Mouse (Mus musculus) cerebellum, adult 18-20 months (tissue): ENCODE measurements around the gene Fgfr3.
A peak's percentile ranks its signal among the peaks of the same experiment; 100 is the strongest.

Experiments
- DNase-seq, 2 experiments: peaks; one replicate each; pipeline ENCODE4 v3.0.0; 2021

Fgfr3 gene

GRCm38 (mm10) chr5:33721541-33722265, at the start of gene Fgfr3:
TSS of gene Fgfr3 (plus strand) at chr5:33721674.
- peak in 1 of 2 experiments; percentile 31 for DNase-seq

- peak; percentile 25 to 38 for DNase-seq
Measured at GRCm38 (mm10) chr5:33674439-33674838, 47.0 kb upstream of the Fgfr3 start.

GRCm38 (mm10) chr5:33675964-33676363, 45.5 kb upstream of the Fgfr3 start:
- DNase-seq = peak; percentile 31 to 49

GRCm38 (mm10) chr5:33678244-33678643, 43.2 kb upstream of the Fgfr3 start:
- no peak for DNase-seq

- no peak for DNase-seq
Measured at GRCm38 (mm10) chr5:33681044-33681443, 40.4 kb upstream of the Fgfr3 start.

- DNase-seq = no peak
Measured at GRCm38 (mm10) chr5:33681611-33682388, 39.7 kb upstream of the Fgfr3 start.

- DNase-seq = no peak
Measured at GRCm38 (mm10) chr5:33682963-33683362, 38.5 kb upstream of the Fgfr3 start.

- DNase-seq = peak in 1 of 2 experiments; percentile 16
Measured at GRCm38 (mm10) chr5:33683897-33684652, 37.4 kb upstream of the Fgfr3 start.

- DNase-seq = no peak
Measured at GRCm38 (mm10) chr5:33684932-33685331, 36.5 kb upstream of the Fgfr3 start.

GRCm38 (mm10) chr5:33687142-33687541, 34.3 kb upstream of the Fgfr3 start:
- no peak for DNase-seq

- no peak for DNase-seq
Measured at GRCm38 (mm10) chr5:33688278-33689220, 32.9 kb upstream of the Fgfr3 start.

GRCm38 (mm10) chr5:33689221-33689844, 32.1 kb upstream of the Fgfr3 start:
- DNase-seq = no peak

- no peak for DNase-seq
Measured at GRCm38 (mm10) chr5:33689852-33690645, 31.4 kb upstream of the Fgfr3 start.

GRCm38 (mm10) chr5:33692393-33692792, 29.1 kb upstream of the Fgfr3 start:
- DNase-seq = no peak

- no peak for DNase-seq
Measured at GRCm38 (mm10) chr5:33694461-33694847, 27.0 kb upstream of the Fgfr3 start.

GRCm38 (mm10) chr5:33694848-33695717, 26.4 kb upstream of the Fgfr3 start:
- DNase-seq = no peak

- DNase-seq = peak in 1 of 2 experiments; percentile 5
Measured at GRCm38 (mm10) chr5:33695718-33696121, 25.8 kb upstream of the Fgfr3 start.

- no peak for DNase-seq
Measured at GRCm38 (mm10) chr5:33696430-33696829, 25.0 kb upstream of the Fgfr3 start.

GRCm38 (mm10) chr5:33697534-33697933, 23.9 kb upstream of the Fgfr3 start:
- DNase-seq = no peak
